Mouse (Mus musculus) MEL (cell line): ENCODE measurements at regions not wholly inside any gene's neighbourhood (a gene's known extent, or its start where the extent isn't known, plus 50 kb on each side); places are given as distances from the start of the nearest gene placed in this dataset.

Experiments used
- DNase-seq: peaks from one replicate; pipeline ENCODE4 v3.0.0; 2011; ENCODE audit warnings: low read depth, low spot score
- H3K27ac ChIP-seq: 2 replicates; pipeline ENCODE4 v1.5.1; 2012; ENCODE audit warnings: low read depth, mild to moderate bottlenecking, control low read depth, low read length, moderate library complexity; ENCODE audit not compliant: control insufficient read depth
- H3K27me3 ChIP-seq, 2 experiments: fragments of 150-350 bp in 1 of 2; sonication (generic) in 1 of 2; 2 replicates each; pipeline ENCODE4 v1.6.1; 2012; ENCODE audit warnings: low read length in 2 of 2, mild to moderate bottlenecking in 2 of 2, improper control_type of control experiment in 1 of 2, moderate library complexity in 1 of 2; ENCODE audit not compliant: insufficient read depth in 2 of 2, control insufficient read depth in 1 of 2
- H3K36me3 ChIP-seq, 2 experiments: 2 replicates each; pipeline ENCODE4 v1.6.1; 2012 to 2014; ENCODE audit warnings: low read length in 2 of 2, improper control_type of control experiment in 1 of 2, inconsistent platforms in 1 of 2, mild to moderate bottlenecking in 1 of 2; ENCODE audit not compliant: insufficient read depth in 2 of 2, control insufficient read depth in 1 of 2
- H3K4me1 ChIP-seq, 2 experiments: fragments of 150-350 bp in 1 of 2; sonication (generic) in 1 of 2; 2 replicates each; pipeline ENCODE4 v1.6.1; 2012; ENCODE audit warnings: low read length in 2 of 2, improper control_type of control experiment in 1 of 2, mild to moderate bottlenecking in 1 of 2; ENCODE audit not compliant: insufficient read depth in 2 of 2, control insufficient read depth in 1 of 2
- H3K4me3 ChIP-seq, 2 experiments: fragments of 150-350 bp in 1 of 2; sonication (generic) in 1 of 2; 2 replicates each; pipeline ENCODE4 v1.5.1; 2012; ENCODE audit warnings: low read depth in 2 of 2, low read length in 2 of 2, mild to moderate bottlenecking in 2 of 2, moderate library complexity in 2 of 2, control low read depth in 1 of 2, improper control_type of control experiment in 1 of 2; ENCODE audit not compliant: control insufficient read depth in 1 of 2, insufficient read depth in 1 of 2
- H3K79me2 ChIP-seq: 2 replicates; pipeline ENCODE4 v1.6.1; 2012; ENCODE audit warnings: mild to moderate bottlenecking, low read length, moderate library complexity; ENCODE audit not compliant: control insufficient read depth, poor library complexity, insufficient read depth
- H3K9ac ChIP-seq: 2 replicates; pipeline ENCODE4 v1.6.1; 2012; ENCODE audit warnings: low read depth, mild to moderate bottlenecking, control low read depth, low read length, moderate library complexity; ENCODE audit not compliant: control insufficient read depth, poor library complexity, severe bottlenecking
- H3K9me3 ChIP-seq: fragments of 150-350 bp; sonication (generic); replicated peaks from 2 replicates; pipeline ENCODE4 v1.6.1; 2012; ENCODE audit warnings: mild to moderate bottlenecking, low read length, improper control_type of control experiment, moderate library complexity; ENCODE audit not compliant: insufficient read depth
- BHLHE40 ChIP-seq: IDR thresholded peaks from 2 replicates; pipeline ENCODE4 v1.6.1; 2012; ENCODE audit warnings: low read depth, mild to moderate bottlenecking, inconsistent platforms, low read length, improper control_type of control experiment, borderline replicate concordance
- CHD1 ChIP-seq: IDR thresholded peaks from 2 replicates; pipeline ENCODE4 v1.6.1; 2012; ENCODE audit warnings: low read depth, mild to moderate bottlenecking, inconsistent platforms, low read length, improper control_type of control experiment
- CHD2 ChIP-seq: IDR thresholded peaks from 2 replicates; pipeline ENCODE4 v1.6.1; 2011; ENCODE audit warnings: low read length, improper control_type of control experiment
- EP300 ChIP-seq, 2 experiments: IDR thresholded peaks; 2 replicates each; pipeline ENCODE4 v1.6.1; 2011; ENCODE audit warnings: improper control_type of control experiment in 2 of 2, low read length in 2 of 2, low read depth in 1 of 2, mild to moderate bottlenecking in 1 of 2
- GABPA ChIP-seq: IDR thresholded peaks from 2 replicates; pipeline ENCODE4 v1.6.1; 2012; ENCODE audit warnings: low read depth, mild to moderate bottlenecking, inconsistent platforms, low read length, improper control_type of control experiment, moderate library complexity
- GATA1 ChIP-seq: IDR thresholded peaks from 2 replicates; pipeline ENCODE4 v1.6.1; 2011; ENCODE audit warnings: low read depth, low read length, improper control_type of control experiment
- HCFC1 ChIP-seq: IDR thresholded peaks from 2 replicates; pipeline ENCODE4 v1.6.1; 2012; ENCODE audit warnings: low read depth, mild to moderate bottlenecking, inconsistent platforms, low read length, improper control_type of control experiment, moderate library complexity
- MAFK ChIP-seq: IDR thresholded peaks from 2 replicates; pipeline ENCODE4 v1.6.1; 2011; ENCODE audit warnings: low read depth, mild to moderate bottlenecking, low read length, improper control_type of control experiment, borderline replicate concordance
- MXI1 ChIP-seq: IDR thresholded peaks from 2 replicates; pipeline ENCODE4 v1.6.1; 2011; ENCODE audit warnings: mild to moderate bottlenecking, low read depth, low read length, improper control_type of control experiment
- NELFE ChIP-seq: IDR thresholded peaks from 2 replicates; pipeline ENCODE4 v1.6.1; 2011; ENCODE audit warnings: low read depth, low read length, improper control_type of control experiment
- RAD21 ChIP-seq: IDR thresholded peaks from 2 replicates; pipeline ENCODE4 v1.6.1; 2011; ENCODE audit warnings: mild to moderate bottlenecking, low read depth, low read length, improper control_type of control experiment
- SMC3 ChIP-seq: IDR thresholded peaks from 2 replicates; pipeline ENCODE4 v1.6.1; 2011; ENCODE audit warnings: low read depth, low read length, improper control_type of control experiment
- USF2 ChIP-seq, 2 experiments: IDR thresholded peaks; 2 replicates each; pipeline ENCODE4 v1.6.1; 2011 to 2012; ENCODE audit warnings: improper control_type of control experiment in 2 of 2, low read length in 2 of 2, borderline replicate concordance in 1 of 2, inconsistent platforms in 1 of 2, low read depth in 1 of 2, mild to moderate bottlenecking in 1 of 2; ENCODE audit not compliant: insufficient read depth in 1 of 2
- ZC3H11A ChIP-seq: IDR thresholded peaks from 2 replicates; pipeline ENCODE4 v1.6.1; 2012; ENCODE audit warnings: low read depth, mild to moderate bottlenecking, inconsistent platforms, low read length, improper control_type of control experiment
- ZNF384 ChIP-seq: IDR thresholded peaks from 2 replicates; pipeline ENCODE4 v1.6.1; 2012; ENCODE audit warnings: low read depth, mild to moderate bottlenecking, inconsistent platforms, low read length, improper control_type of control experiment

GRCm38 (mm10) chr9:75958720-75959339 is 55.8 kb upstream of the Hmgcll1 start:
- no peak overlapping the region for H3K9ac ChIP-seq
- no peak overlapping the region for H3K4me3 ChIP-seq
- H3K27me3 ChIP-seq: no peaks in the 10 kb centered on the region
- no peaks in the 10 kb centered on the region for H3K79me2 ChIP-seq
- no peaks in the 10 kb centered on the region; a peak in 2 of 4 replicates for H3K36me3 ChIP-seq
- no peak for DNase-seq
- TF ChIP-seq SMC3 (no peak), USF2 (IDR thresholded peaks at IDR 0.05; ENCODE audit: borderline replicate concordance in 1 of 2, insufficient read depth in 1 of 2, low read depth in 1 of 2, low read length in 2 of 2) (no peak), ZNF384 (no peak), CHD1 (no peak), MXI1 (no peak), ZC3H11A (no peak), MAFK (no peak)
- TF ChIP-seq, all 39 proteins: peak for 0
- Histone ChIP-seq H3K27ac (no peak overlapping the region), H3K4me1 (0 out of 4 replicates have a peak, but pooled peaks cover 0 to 3% of the 10 kb centered on the region in 2 experiments), H3K9me3 (no peaks in the 10 kb centered on the region)

GRCm38 (mm10) chr9:75959775-75960174 is 54.9 kb upstream of the Hmgcll1 start:
- Histone ChIP-seq H3K4me3 (no peak overlapping the region), H3K79me2 (no peaks in the 10 kb centered on the region), H3K4me1 (0 out of 4 replicates have a peak, but pooled peaks cover 0 to 3% of the 10 kb centered on the region in 2 experiments), H3K9me3 (no peaks in the 10 kb centered on the region), H3K27me3 (no peaks in the 10 kb centered on the region), H3K27ac (no peak overlapping the region), H3K9ac (no peak overlapping the region), H3K36me3 (no peaks in the 10 kb centered on the region; a peak in 2 of 4 replicates)
- peak; percentile 35 for DNase-seq
- TF ChIP-seq EP300 (IDR thresholded peaks at IDR 0.05; ENCODE audit: low read depth in 1 of 2, low read length in 2 of 2) (peak in 1 of 2 experiments; percentile 35; a peak in 1 of 4 replicates), HCFC1 (no peak), NELFE (no peak), MAFK (no peak), GATA1 (peak; percentile 54; the same call in 1 of the 2 replicates), GABPA (no peak), RAD21 (no peak), CHD2 (no peak), BHLHE40 (no peak)
